Mouse (Mus musculus) liver, adult 2 months (tissue): ENCODE data around the gene Myo5a. TPM values are rescaled to one million over a fixed set of nuclear protein-coding genes. Genes with fewer than 3 reads are reported as not detected.

Experiments
- DNase-seq: peaks from one replicate; pipeline ENCODE4 v3.0.0-alpha.2; 2011; ENCODE audit warnings: low read depth, low spot score; ENCODE audit errors: extremely low read depth
- H3K27ac ChIP-seq: fragments of 200-500 bp; replicated peaks from 2 replicates; pipeline ENCODE4 v1.5.1; 2012; ENCODE audit warnings: low read depth, mild to moderate bottlenecking, control low read depth, inconsistent platforms, low read length; ENCODE audit not compliant: insufficient read depth
- H3K27me3 ChIP-seq: fragments of 200-500 bp; 2 replicates; pipeline ENCODE4 v1.6.1; 2012; ENCODE audit warnings: mild to moderate bottlenecking, moderate library complexity, low read length, inconsistent platforms; ENCODE audit not compliant: control insufficient read depth, insufficient read depth
- H3K36me3 ChIP-seq: fragments of 200-500 bp; 2 replicates; pipeline ENCODE4 v1.6.1; 2012; ENCODE audit warnings: low read length, inconsistent platforms; ENCODE audit not compliant: control insufficient read depth, insufficient read depth
- H3K4me1 ChIP-seq: fragments of 200-500 bp; 2 replicates; pipeline ENCODE4 v1.6.1; 2011; ENCODE audit warnings: low read length; ENCODE audit not compliant: control insufficient read depth, insufficient read depth
- H3K4me3 ChIP-seq: fragments of 200-500 bp; 2 replicates; pipeline ENCODE4 v1.5.1; 2011; ENCODE audit warnings: low read depth, mild to moderate bottlenecking, control low read depth, low read length, moderate library complexity; ENCODE audit not compliant: insufficient read depth
- H3K79me2 ChIP-seq: fragments of 200-500 bp; 2 replicates; pipeline ENCODE4 v1.6.1; 2012; ENCODE audit warnings: inconsistent platforms, mild to moderate bottlenecking, low read length, moderate library complexity; ENCODE audit not compliant: control insufficient read depth, insufficient read depth
- H3K9ac ChIP-seq: fragments of 200-500 bp; 2 replicates; pipeline ENCODE4 v1.6.1; 2012; ENCODE audit warnings: low read depth, mild to moderate bottlenecking, control low read depth, inconsistent platforms, low read length
- CTCF ChIP-seq: fragments of 200-500 bp; IDR thresholded peaks from 2 replicates; pipeline ENCODE4 v1.5.1; 2011; ENCODE audit warnings: low read depth, low read length, control low read depth
- POLR2A ChIP-seq: fragments of 200-500 bp; IDR thresholded peaks from 2 replicates; pipeline ENCODE4 v1.6.1; 2011; ENCODE audit warnings: low read length, control low read depth; ENCODE audit not compliant: insufficient read depth; ENCODE audit errors: extremely low read depth
- WGBS: fragments of 180-500 bp; shearing (Covaris S2); methylation state at CpG from one replicate; pipeline ENCODE4 v1.1.7; 2018; 5-methylcytosine and 5-hydroxymethylcytosine counted together
- polyA plus RNA-seq: library from polyadenylated mRNA; depleted of rRNA; stranded (reverse); fragments of >200 nt; gene quantifications from 2 replicates; pipeline ENCODE4 v1.2.3, GENCODE M21; 2012
- total RNA-seq: library from RNA; depleted of rRNA; stranded (reverse); fragments of >200 nt; gene quantifications from 2 replicates; pipeline ENCODE4 v1.2.3, GENCODE M21; 2014

Myo5a gene
- total and polyA plus RNA-seq, 2 experiments: 0.17 to 0.74 TPM

DNA sequence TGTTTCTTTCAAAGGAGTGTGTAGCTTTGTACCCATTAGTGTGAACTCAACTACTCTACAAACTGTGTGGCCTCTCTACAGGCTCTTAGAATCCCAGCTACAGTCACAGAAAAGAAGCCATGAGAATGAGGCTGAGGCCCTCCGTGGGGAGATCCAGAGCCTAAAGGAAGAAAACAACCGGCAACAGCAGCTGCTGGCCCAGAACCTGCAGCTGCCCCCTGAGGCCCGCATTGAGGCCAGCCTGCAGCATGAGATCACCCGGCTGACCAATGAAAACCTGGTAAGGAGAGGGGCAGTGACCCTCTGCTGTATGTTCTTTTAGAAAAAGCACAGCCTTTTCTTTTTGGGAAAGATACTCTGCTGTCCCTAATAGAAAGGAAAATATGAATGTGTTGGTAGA, 123.0 kb downstream of the Myo5a start:
- no peak overlapping the region for H3K4me3 ChIP-seq
- H3K79me2 ChIP-seq: no peaks in the 10 kb centered on the region
- no peak for DNase-seq
- 84% methylated on average over 4 of the region's 4 CpGs for WGBS
- TF ChIP-seq POLR2A: no peak
- TF ChIP-seq CTCF: no peak
- no peaks in the 10 kb centered on the region for H3K4me1 ChIP-seq
- no peak overlapping the region for H3K27ac ChIP-seq
- H3K27me3 ChIP-seq: no peaks in the 10 kb centered on the region
- H3K9ac ChIP-seq: no peak overlapping the region
- no peaks in the 10 kb centered on the region for H3K36me3 ChIP-seq

DNA sequence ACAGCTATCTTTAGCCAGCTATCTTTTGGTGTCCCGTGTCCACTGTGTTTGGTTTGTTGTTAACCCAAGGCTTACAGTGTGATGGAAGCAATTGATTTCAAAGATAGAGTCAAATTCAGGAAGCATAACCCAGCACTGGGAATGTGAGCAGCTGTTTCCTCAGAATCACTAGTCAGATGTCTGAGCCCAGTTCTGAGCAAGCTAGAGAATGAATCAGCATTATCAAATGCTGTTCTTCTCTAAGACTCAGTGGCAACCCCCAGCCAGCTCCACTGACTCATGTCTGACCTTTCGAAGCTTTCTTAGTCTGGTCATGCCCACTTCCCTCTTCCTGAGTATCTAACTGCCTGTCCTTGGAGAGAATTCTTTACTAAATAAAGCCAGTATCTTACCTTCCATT, 125.5 kb downstream of the Myo5a start:
- Histone ChIP-seq H3K27me3 (no peaks in the 10 kb centered on the region), H3K36me3 (no peaks in the 10 kb centered on the region), H3K9ac (no peak overlapping the region), H3K27ac (no peak overlapping the region), H3K79me2 (no peaks in the 10 kb centered on the region), H3K4me3 (no peak overlapping the region), H3K4me1 (no peaks in the 10 kb centered on the region)
- TF ChIP-seq CTCF: no peak
- no peak for TF ChIP-seq POLR2A
- DNase-seq: peak; percentile 1
- WGBS: 63% methylated on average over 2 of the region's 2 CpGs

DNA sequence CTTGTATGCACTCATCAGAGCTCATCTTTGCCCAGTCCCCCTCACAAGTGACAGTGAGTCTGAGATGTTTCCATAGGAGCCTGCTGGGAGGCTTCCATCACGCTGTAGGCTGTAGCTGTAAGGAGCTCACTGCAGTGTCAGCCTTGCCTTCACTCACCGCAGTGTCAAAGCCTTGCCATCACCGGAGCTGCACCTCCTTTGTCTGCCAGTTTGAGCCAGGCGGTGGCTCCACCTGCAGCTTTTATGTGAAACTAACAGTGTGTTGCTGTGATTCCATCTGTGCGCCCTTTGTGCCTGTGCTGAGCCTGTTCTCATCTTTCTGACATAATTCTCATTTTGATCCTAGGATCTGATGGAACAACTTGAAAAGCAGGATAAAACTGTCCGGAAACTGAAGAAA, 126.5 kb downstream of the Myo5a start:
- no peaks in the 10 kb centered on the region for H3K36me3 ChIP-seq
- H3K4me1 ChIP-seq: no peaks in the 10 kb centered on the region
- H3K27ac ChIP-seq: no peak overlapping the region
- TF ChIP-seq CTCF (no peak), POLR2A (no peak)
- no peak for DNase-seq
- no peak overlapping the region for H3K4me3 ChIP-seq
- H3K9ac ChIP-seq: no peak overlapping the region
- H3K27me3 ChIP-seq: no peaks in the 10 kb centered on the region
- no peaks in the 10 kb centered on the region for H3K79me2 ChIP-seq
- 68% methylated on average over 6 of the region's 6 CpGs for WGBS

GRCm38 (mm10) chr9:75201506-75201905, 130.7 kb downstream of the Myo5a start:
- Histone ChIP-seq H3K27me3 (no peaks in the 10 kb centered on the region), H3K4me3 (no peak overlapping the region), H3K4me1 (no peaks in the 10 kb centered on the region), H3K36me3 (no peaks in the 10 kb centered on the region), H3K79me2 (no peaks in the 10 kb centered on the region), H3K27ac (no peak overlapping the region), H3K9ac (no peak overlapping the region)
- WGBS: 98% methylated on average over 1 of the region's 1 CpGs
- no peak for DNase-seq
- TF ChIP-seq CTCF: no peak

DNA sequence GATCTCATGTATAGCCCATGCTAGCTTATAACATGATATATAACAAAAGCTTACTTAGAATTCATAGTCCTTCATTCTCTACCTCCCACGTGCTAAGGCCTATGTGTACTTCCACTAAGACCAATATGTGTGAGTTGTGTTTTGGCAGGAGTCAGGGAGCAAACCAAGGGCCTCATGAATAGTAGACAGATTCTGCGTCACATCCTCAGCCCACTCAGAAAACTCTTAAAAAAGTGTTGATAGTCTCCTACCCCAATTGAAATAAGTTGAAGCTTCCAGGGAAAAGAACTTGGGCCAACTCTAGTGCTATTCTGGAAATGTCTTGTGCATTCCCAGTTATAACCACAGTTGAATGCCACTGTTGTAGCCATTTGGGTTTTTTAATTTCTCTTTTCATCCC, 131.2 kb downstream of the Myo5a start:
- no peaks in the 10 kb centered on the region for H3K36me3 ChIP-seq
- no peaks in the 10 kb centered on the region for H3K27me3 ChIP-seq
- H3K4me1 ChIP-seq: no peaks in the 10 kb centered on the region
- TF ChIP-seq CTCF: no peak
- TF ChIP-seq POLR2A: no peak
- no peak overlapping the region for H3K4me3 ChIP-seq
- no peak for DNase-seq
- 90% methylated on average over 2 of the region's 2 CpGs for WGBS
- no peak overlapping the region for H3K27ac ChIP-seq
- H3K79me2 ChIP-seq: no peaks in the 10 kb centered on the region
- no peak overlapping the region for H3K9ac ChIP-seq

DNA sequence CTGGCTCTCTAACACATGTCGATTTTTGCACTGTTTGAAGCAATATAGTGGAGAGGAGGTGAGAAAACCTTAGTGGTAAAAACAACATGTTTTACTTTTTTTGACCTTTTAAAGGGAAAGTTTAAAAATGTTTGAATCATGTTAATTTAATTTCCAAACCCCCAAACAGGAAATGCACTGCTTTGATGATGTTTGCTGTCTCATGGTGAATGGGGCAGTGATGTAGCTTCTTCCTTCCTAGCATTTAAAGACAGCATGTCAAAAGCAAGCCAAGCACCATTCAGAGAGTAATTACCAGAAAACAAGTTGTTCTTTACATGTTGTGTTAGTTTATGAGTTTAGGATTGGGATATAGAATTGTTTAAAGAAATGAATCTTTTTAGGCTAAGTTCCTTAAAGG, 138.4 kb downstream of the Myo5a start:
- no peaks in the 10 kb centered on the region for H3K27me3 ChIP-seq
- 82% methylated on average over 1 of the region's 1 CpGs for WGBS
- no peak overlapping the region for H3K9ac ChIP-seq
- H3K79me2 ChIP-seq: no peaks in the 10 kb centered on the region
- H3K4me1 ChIP-seq: no peaks in the 10 kb centered on the region
- DNase-seq: no peak
- H3K27ac ChIP-seq: no peak overlapping the region
- TF ChIP-seq POLR2A (no peak), CTCF (no peak)
- H3K4me3 ChIP-seq: no peak overlapping the region
- H3K36me3 ChIP-seq: no peaks in the 10 kb centered on the region
